ENCODE assay signal across 8 mouse cellular contexts in genomic region chr3:86142934-86143317, GRCm38 (mm10). TPM values are rescaled to one million over a fixed set of nuclear protein-coding genes. Genes with fewer than 3 reads are reported as not detected.
A peak's percentile ranks its signal among the peaks of the same experiment; 100 is the strongest.
DNase-seq lines count a peak whose midpoint lies in the region; ATAC-seq and TF ChIP-seq lines count a peak whose summit lies in the region.

No protein-coding gene starts in this region.

- H3K4me3 ChIP-seq in layer of hippocampus, adult 2 months: peak overlapping the region; percentile 27; the same call in 1 of the 2 replicates
- no peak overlapping the region for H3K4me3 ChIP-seq in embryonic facial prominence, embryonic 11.5 days (ENCODE audit: low read depth, low read length)
- no peak overlapping the region for H3K4me3 ChIP-seq in intestine, postnatal 0 days (ENCODE audit: low read depth, low read length)
- no peak overlapping the region for H3K4me3 ChIP-seq in neural tube, embryonic 11.5 days (ENCODE audit: low read depth, low read length)

- H3K36me3 ChIP-seq in embryonic facial prominence, embryonic 11.5 days (replicated peaks; ENCODE audit: control insufficient read depth, insufficient read depth, low read depth, low read length): peaks cover 2% of the 10 kb centered on the region; the same call in 1 of the 2 replicates
- H3K36me3 ChIP-seq in intestine, postnatal 0 days (ENCODE audit: control insufficient read depth, insufficient read depth): peaks cover 27% of the 10 kb centered on the region
- H3K36me3 ChIP-seq in neural tube, embryonic 11.5 days (ENCODE audit: control insufficient read depth, insufficient read depth, low read length): no peaks in the 10 kb centered on the region; the same call in none of the 2 replicates

- H3K9me3 ChIP-seq in embryonic facial prominence, embryonic 11.5 days (replicated peaks; ENCODE audit: control insufficient read depth, low read length): no peaks in the 10 kb centered on the region
- H3K9me3 ChIP-seq in intestine, postnatal 0 days (ENCODE audit: control insufficient read depth): no peaks in the 10 kb centered on the region
- H3K9me3 ChIP-seq in neural tube, embryonic 11.5 days (ENCODE audit: control insufficient read depth, low read length): no peaks in the 10 kb centered on the region

- no peak for TF ChIP-seq CTCF in layer of hippocampus, adult 2 months (conservative IDR thresholded peaks at IDR 0.05)
- TF ChIP-seq CTCF in intestine, postnatal 0 days (IDR thresholded peaks at IDR 0.05; ENCODE audit: low read depth): no peak

- no peak for DNase-seq in layer of hippocampus, adult 2 months (ENCODE audit: low spot score in 2 of 2)
- no peak for DNase-seq in layer of hippocampus, adult 11-12 months (ENCODE audit: low spot score)
- no peak for DNase-seq in embryonic facial prominence, embryonic 11.5 days (ENCODE audit: low spot score)
- DNase-seq in neural tube, embryonic 11.5 days (ENCODE audit: low spot score): no peak
- DNase-seq in left cerebral cortex, postnatal 10 days (ENCODE audit: extremely low spot score in 1 of 2, low spot score in 2 of 2): no peak
- no peak for DNase-seq in embryo, embryonic 11 days
- DNase-seq in thymus, adult 18-20 months: no peak

- WGBS in embryonic facial prominence, embryonic 11.5 days: 19% methylated on average over 6 of the region's 6 CpGs
- 30% methylated on average over 6 of the region's 6 CpGs for WGBS in intestine, postnatal 0 days
- 42% methylated on average over 6 of the region's 6 CpGs for WGBS in neural tube, embryonic 11.5 days

- intact Hi-C loops in left cerebral cortex, postnatal 10 days (cut with DNase I): loop anchor here (2.0 kb wide), 1 partner anchor 82 kb away; the partner anchor contains the start of gene Lrba

- no peak overlapping the region for H3K4me2 ChIP-seq in embryonic facial prominence, embryonic 11.5 days (ENCODE audit: low read depth, low read length)
- H3K4me2 ChIP-seq in intestine, postnatal 0 days (replicated peaks; ENCODE audit: low read depth): peak overlapping the region; percentile 6
- H3K4me2 ChIP-seq in neural tube, embryonic 11.5 days (ENCODE audit: low read depth): 0 out of 2 replicates have a peak overlapping the region, but pooled peaks have one; percentile 14

- no peak overlapping the region for H3K9ac ChIP-seq in embryonic facial prominence, embryonic 11.5 days (replicated peaks; ENCODE audit: low read length)
- H3K9ac ChIP-seq in intestine, postnatal 0 days (ENCODE audit: low read depth, low read length): no peak overlapping the region
- H3K9ac ChIP-seq in neural tube, embryonic 11.5 days (ENCODE audit: low read length): peak overlapping the region; percentile 31

- H3K27ac ChIP-seq in layer of hippocampus, adult 2 months: no peak overlapping the region
- no peak overlapping the region for H3K27ac ChIP-seq in embryonic facial prominence, embryonic 11.5 days (replicated peaks; ENCODE audit: low read depth, low read length)
- H3K27ac ChIP-seq in intestine, postnatal 0 days (ENCODE audit: low read depth, low read length): no peak overlapping the region
- no peak overlapping the region for H3K27ac ChIP-seq in neural tube, embryonic 11.5 days (ENCODE audit: low read depth, low read length)

- H3K27me3 ChIP-seq in embryonic facial prominence, embryonic 11.5 days (ENCODE audit: control insufficient read depth, insufficient read depth, low read length): no peaks in the 10 kb centered on the region
- H3K27me3 ChIP-seq in intestine, postnatal 0 days (replicated peaks; ENCODE audit: control insufficient read depth, insufficient read depth, low read length): no peaks in the 10 kb centered on the region
- no peaks in the 10 kb centered on the region for H3K27me3 ChIP-seq in neural tube, embryonic 11.5 days (ENCODE audit: control insufficient read depth, insufficient read depth, low read length)

- peak; percentile 60 for ATAC-seq in embryonic facial prominence, embryonic 11.5 days (replicated peaks; ENCODE audit: insufficient number of reproducible peaks, low FRiP score, low TSS enrichment, low read depth)
- ATAC-seq in intestine, postnatal 0 days: no peak; the same call in 1 of the 2 replicates
- peak; percentile 15; the same call in 1 of the 2 replicates for ATAC-seq in neural tube, embryonic 11.5 days (ENCODE audit: insufficient read depth, low FRiP score, low TSS enrichment)

- no peaks in the 10 kb centered on the region for H3K4me1 ChIP-seq in embryonic facial prominence, embryonic 11.5 days (ENCODE audit: control insufficient read depth, insufficient read depth, low read length)
- 0 out of 2 replicates have a peak, but pooled peaks cover 2% of the 10 kb centered on the region for H3K4me1 ChIP-seq in intestine, postnatal 0 days (replicated peaks; ENCODE audit: control insufficient read depth, insufficient read depth, low read length)
- H3K4me1 ChIP-seq in neural tube, embryonic 11.5 days (ENCODE audit: control insufficient read depth, insufficient read depth, low read length): peaks cover 5% of the 10 kb centered on the region; the same call in 1 of the 2 replicates

RNA-seq across cellular contexts. Expression of gene Rps3a1, which starts 0.4 kb away (rescaled TPM):
- total RNA-seq in layer of hippocampus, adult 2 months (2021): 100 to 1,000 TPM; 399 to 429 TPM
- polyA plus RNA-seq in embryonic facial prominence, embryonic 11.5 days (2014; fragmentation: Nextera tagmentation; extraction: Ambion mirVana): 1,393 and 1,448 TPM in 2 replicates
- 788 and 816 TPM in 2 replicates for polyA plus RNA-seq in intestine, postnatal 0 days (2015; fragmentation: Nextera tagmentation; extraction: Ambion mirVana)
- 965 and 1,059 TPM in 2 replicates for polyA plus RNA-seq in neural tube, embryonic 11.5 days (2014; fragmentation: Nextera tagmentation; extraction: Ambion mirVana)
- total RNA-seq in left cerebral cortex, postnatal 10 days (2021): 100 to 1,000 TPM; 421 to 422 TPM
